Mouse (Mus musculus) megakaryocyte, embryonic 14.5 days (primary cell): ENCODE data around the gene Gsdmc4.
"Not testable (repeated sequence)": the region's sequence is repeated elsewhere in the genome, so short reads cannot be mapped to it uniquely, and the experiment has no call there.

Experiments
- FLI1 ChIP-seq: IDR thresholded peaks from 2 replicates; pipeline ENCODE4 v1.6.1; 2012; ENCODE audit warnings: low read length, inconsistent platforms, mixed read lengths
- GATA1 ChIP-seq: IDR thresholded peaks from 3 replicates; pipeline ENCODE4 v1.6.1; 2012; ENCODE audit warnings: mixed read lengths, low read length, inconsistent platforms, borderline replicate concordance

- not testable (repeated sequence) for TF ChIP-seq GATA1, FLI1
These were observed 16.3 kb downstream of the Gsdmc4 start for GRCm38 (mm10) chr15:63895560-63896353.
